Mouse (Mus musculus): Measurements from ENCODE around the gene Lyst. TPM values are rescaled to one million over a fixed set of nuclear protein-coding genes. Genes with fewer than 3 reads are reported as not detected.

Gene Lyst
- polyA plus RNA-seq, 1 experiment from 2014 or later, result 4.6 TPM

DNA sequence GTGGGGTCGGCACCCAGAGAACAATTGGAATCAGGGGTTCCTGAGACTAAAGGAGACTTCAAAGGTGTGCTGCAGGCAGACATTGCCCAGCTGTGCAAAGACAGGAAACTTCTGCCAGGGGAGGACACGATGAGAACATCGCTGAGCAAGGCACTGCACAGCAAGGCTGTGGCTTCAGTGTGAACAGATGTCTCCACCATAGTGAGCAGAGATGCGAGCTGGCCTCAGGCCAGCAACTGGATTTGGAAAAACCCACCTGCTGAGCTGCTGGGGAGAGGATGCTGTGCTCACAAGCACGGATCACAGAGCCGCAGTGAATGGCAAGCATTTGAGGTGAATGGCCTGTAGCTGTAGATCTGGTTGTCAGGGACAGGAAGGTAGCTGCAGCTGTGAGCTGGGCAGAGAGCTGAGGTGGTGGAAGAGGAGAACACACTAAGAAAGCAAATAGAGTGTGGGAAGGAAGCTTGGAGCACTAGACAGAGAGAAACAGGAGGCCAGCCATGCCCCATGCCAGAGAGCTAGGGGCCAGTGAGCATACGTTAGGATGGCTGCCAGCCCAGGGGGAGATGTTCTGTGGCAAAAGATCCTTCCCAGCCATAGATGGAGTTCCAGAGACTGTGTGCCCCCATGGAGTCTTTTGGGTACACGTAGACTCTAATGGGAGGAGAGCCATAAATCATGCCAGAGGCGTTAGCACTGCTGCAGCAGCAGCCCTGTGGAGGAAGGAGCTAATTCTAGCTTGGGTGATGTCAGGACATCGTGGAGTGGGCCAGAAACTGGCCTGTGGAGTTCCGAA is 218.3 kb downstream of the Lyst start:
- Histone ChIP-seq H3K4me2 (ENCODE audit: low read depth, low read length) (no peak overlapping the region), H3K9me3 (replicated peaks; ENCODE audit: control insufficient read depth, low read length) (no peaks in the 10 kb centered on the region), H3K4me1 (ENCODE audit: control insufficient read depth, low read depth, low read length) (no peaks in the 10 kb centered on the region), H3K4me3 (ENCODE audit: low read depth, low read length) (no peak overlapping the region), H3K27me3 (ENCODE audit: control insufficient read depth, insufficient read depth, low read depth, low read length) (no peaks in the 10 kb centered on the region), H3K27ac (ENCODE audit: low read length) (no peak overlapping the region), H3K36me3 (ENCODE audit: control insufficient read depth, insufficient read depth) (no peaks in the 10 kb centered on the region), H3K9ac (ENCODE audit: low read depth, low read length) (no peak overlapping the region)
- WGBS (ENCODE audit: insufficient replicate concordance), result 29% methylated on average over 11 of the region's 11 CpGs
- no peak for ATAC-seq (ENCODE audit: low read depth)

DNA sequence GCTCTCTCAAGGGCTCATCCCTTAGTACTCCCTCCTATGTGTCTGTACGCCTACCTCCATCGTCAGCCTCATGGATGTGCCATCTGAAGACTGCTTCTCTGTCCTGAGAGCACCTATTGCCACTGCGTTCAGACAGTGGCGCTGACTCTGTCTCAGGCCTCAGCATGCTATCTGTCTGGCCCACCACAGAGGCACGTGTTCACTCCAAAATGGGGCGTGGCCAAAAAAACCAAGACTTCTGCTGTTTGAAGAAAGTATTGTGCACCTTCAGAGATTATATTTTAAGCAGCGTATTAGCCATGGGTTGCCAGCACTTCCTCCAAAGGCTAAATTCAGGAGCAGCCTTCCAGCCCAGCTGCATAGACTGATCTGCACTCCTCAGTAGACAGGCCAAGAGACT is 220.7 kb downstream of the Lyst start:
- Histone ChIP-seq H3K9ac (ENCODE audit: low read depth, low read length) (no peak overlapping the region), H3K27me3 (ENCODE audit: control insufficient read depth, insufficient read depth, low read depth, low read length) (no peaks in the 10 kb centered on the region), H3K36me3 (ENCODE audit: control insufficient read depth, insufficient read depth) (no peaks in the 10 kb centered on the region), H3K4me2 (ENCODE audit: low read depth, low read length) (no peak overlapping the region), H3K9me3 (replicated peaks; ENCODE audit: control insufficient read depth, low read length) (no peaks in the 10 kb centered on the region), H3K4me1 (ENCODE audit: control insufficient read depth, low read depth, low read length) (no peaks in the 10 kb centered on the region), H3K4me3 (ENCODE audit: low read depth, low read length) (no peak overlapping the region), H3K27ac (ENCODE audit: low read length) (no peak overlapping the region)
- no peak for ATAC-seq (ENCODE audit: low read depth)
- WGBS (ENCODE audit: insufficient replicate concordance), result 48% methylated on average over 7 of the region's 7 CpGs

DNA sequence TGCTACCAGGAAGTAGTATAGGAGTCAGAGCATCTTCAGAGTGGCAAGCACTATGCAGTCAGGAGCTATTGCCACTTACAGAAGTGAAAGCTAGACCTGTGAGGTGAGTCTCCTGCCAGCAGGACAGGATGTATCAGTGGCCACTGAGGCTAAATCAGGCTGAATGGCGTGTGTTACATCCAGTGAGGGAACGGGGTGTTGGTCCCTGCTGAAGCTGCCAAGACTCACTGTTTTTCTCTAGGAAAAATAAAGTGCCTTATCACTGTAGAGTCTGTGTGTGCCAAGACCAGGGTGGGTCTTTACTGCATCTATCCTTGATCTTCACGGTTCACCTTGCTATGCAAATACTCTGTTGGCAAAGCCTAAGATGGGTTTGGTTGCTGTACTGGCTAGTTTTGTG is 228.5 kb downstream of the Lyst start:
- H3K27me3 ChIP-seq (ENCODE audit: control insufficient read depth, insufficient read depth, low read depth, low read length), result no peaks in the 10 kb centered on the region
- no peak for ATAC-seq (ENCODE audit: low read depth)
- H3K4me3 ChIP-seq (ENCODE audit: low read depth, low read length), result no peak overlapping the region
- no peak overlapping the region for H3K4me2 ChIP-seq (ENCODE audit: low read depth, low read length)
- H3K9me3 ChIP-seq (replicated peaks; ENCODE audit: control insufficient read depth, low read length), result no peaks in the 10 kb centered on the region
- H3K36me3 ChIP-seq (ENCODE audit: control insufficient read depth, insufficient read depth), result no peaks in the 10 kb centered on the region
- H3K4me1 ChIP-seq (ENCODE audit: control insufficient read depth, low read depth, low read length), result no peaks in the 10 kb centered on the region
- 64% methylated on average over 3 of the region's 3 CpGs for WGBS (ENCODE audit: insufficient replicate concordance)
- H3K27ac ChIP-seq (ENCODE audit: low read length), result no peak overlapping the region
- H3K9ac ChIP-seq (ENCODE audit: low read depth, low read length), result no peak overlapping the region

GRCm38 (mm10) chr13:13820234-13821123 is 230.3 kb downstream of the Lyst start:
- Histone ChIP-seq H3K27ac (ENCODE audit: low read length) (no peak overlapping the region), H3K27me3 (ENCODE audit: control insufficient read depth, insufficient read depth, low read depth, low read length) (no peaks in the 10 kb centered on the region), H3K36me3 (ENCODE audit: control insufficient read depth, insufficient read depth) (no peaks in the 10 kb centered on the region), H3K4me3 (ENCODE audit: low read depth, low read length) (no peak overlapping the region), H3K4me1 (ENCODE audit: control insufficient read depth, low read depth, low read length) (no peaks in the 10 kb centered on the region), H3K4me2 (ENCODE audit: low read depth, low read length) (no peak overlapping the region), H3K9ac (ENCODE audit: low read depth, low read length) (no peak overlapping the region), H3K9me3 (replicated peaks; ENCODE audit: control insufficient read depth, low read length) (no peaks in the 10 kb centered on the region)
- no peak for ATAC-seq (ENCODE audit: low read depth)
- WGBS (ENCODE audit: insufficient replicate concordance), result 48% methylated on average over 7 of the region's 7 CpGs

DNA sequence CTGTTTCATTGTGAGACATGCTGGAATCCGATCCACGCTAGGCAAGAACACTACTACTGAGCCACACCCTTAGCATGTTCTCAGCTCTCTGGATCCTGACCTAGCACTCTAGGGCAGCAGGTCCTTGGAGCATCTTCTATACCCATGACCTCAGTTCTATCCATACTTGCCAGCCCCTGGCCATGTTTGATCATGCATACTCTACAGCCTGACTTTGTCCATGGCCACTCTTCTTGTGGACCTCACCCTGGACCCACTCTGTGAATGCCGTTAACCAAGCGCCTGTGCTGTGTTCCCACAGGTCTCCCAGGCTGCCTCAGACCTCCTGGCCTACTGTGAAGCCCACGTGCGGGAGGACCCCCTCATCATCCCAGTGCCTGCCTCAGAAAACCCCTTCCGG is 234.7 kb downstream of the Lyst start:
- Histone ChIP-seq H3K36me3 (ENCODE audit: control insufficient read depth, insufficient read depth) (no peaks in the 10 kb centered on the region), H3K9ac (ENCODE audit: low read depth, low read length) (no peak overlapping the region), H3K27ac (ENCODE audit: low read length) (no peak overlapping the region), H3K4me2 (ENCODE audit: low read depth, low read length) (no peak overlapping the region), H3K4me1 (ENCODE audit: control insufficient read depth, low read depth, low read length) (no peaks in the 10 kb centered on the region), H3K27me3 (ENCODE audit: control insufficient read depth, insufficient read depth, low read depth, low read length) (no peaks in the 10 kb centered on the region), H3K4me3 (ENCODE audit: low read depth, low read length) (no peak overlapping the region), H3K9me3 (replicated peaks; ENCODE audit: control insufficient read depth, low read length) (no peaks in the 10 kb centered on the region)
- no peak for ATAC-seq (ENCODE audit: low read depth)
- 72% methylated on average over 7 of the region's 7 CpGs for WGBS (ENCODE audit: insufficient replicate concordance)

- H3K4me2 ChIP-seq (ENCODE audit: low read depth, low read length), result no peak overlapping the region
- H3K4me1 ChIP-seq (ENCODE audit: control insufficient read depth, low read depth, low read length), result no peaks in the 10 kb centered on the region
- no peaks in the 10 kb centered on the region for H3K27me3 ChIP-seq (ENCODE audit: control insufficient read depth, insufficient read depth, low read depth, low read length)
- H3K9ac ChIP-seq (ENCODE audit: low read depth, low read length), result no peak overlapping the region
- no peaks in the 10 kb centered on the region for H3K36me3 ChIP-seq (ENCODE audit: control insufficient read depth, insufficient read depth)
- no peaks in the 10 kb centered on the region for H3K9me3 ChIP-seq (replicated peaks; ENCODE audit: control insufficient read depth, low read length)
- no peak overlapping the region for H3K27ac ChIP-seq (ENCODE audit: low read length)
- 66% methylated on average over 6 of the region's 6 CpGs for WGBS (ENCODE audit: insufficient replicate concordance)
- no peak for ATAC-seq (ENCODE audit: low read depth)
- H3K4me3 ChIP-seq (ENCODE audit: low read depth, low read length), result no peak overlapping the region
Observed at GRCm38 (mm10) chr13:13826533-13826932, 236.3 kb downstream of the Lyst start.

- Histone ChIP-seq H3K4me1 (ENCODE audit: control insufficient read depth, low read depth, low read length) (no peaks in the 10 kb centered on the region), H3K9me3 (replicated peaks; ENCODE audit: control insufficient read depth, low read length) (no peaks in the 10 kb centered on the region), H3K9ac (ENCODE audit: low read depth, low read length) (no peak overlapping the region), H3K4me2 (ENCODE audit: low read depth, low read length) (no peak overlapping the region), H3K36me3 (ENCODE audit: control insufficient read depth, insufficient read depth) (no peaks in the 10 kb centered on the region), H3K4me3 (ENCODE audit: low read depth, low read length) (no peak overlapping the region), H3K27me3 (ENCODE audit: control insufficient read depth, insufficient read depth, low read depth, low read length) (no peaks in the 10 kb centered on the region), H3K27ac (ENCODE audit: low read length) (no peak overlapping the region)
- WGBS (ENCODE audit: insufficient replicate concordance), result 13% methylated on average over 1 of the region's 1 CpGs
- no peak for ATAC-seq (ENCODE audit: low read depth)
Observed at GRCm38 (mm10) chr13:13828125-13828524, 237.9 kb downstream of the Lyst start.
